Mouse (Mus musculus): ENCODE measurements at regions not wholly inside any gene's neighbourhood (a gene's known extent, or its start where the extent isn't known, plus 50 kb on each side); places are given as distances from the start of the nearest gene placed in this dataset.

- TF ChIP-seq CTCF (conservative IDR thresholded peaks at IDR 0.05; ENCODE audit: low read length) = no peak
- no peak for TF ChIP-seq POU5F1 (IDR thresholded peaks at IDR 0.05; ENCODE audit: borderline replicate concordance, low read length)
Observed at GRCm38 (mm10) chr14:31899906-31900305, 69.5 kb upstream of the Ankrd28 start.
